Comparison of ENCODE assay signal across 26 mouse cellular contexts in genomic region chr17:69499441-69499840, GRCm38 (mm10).
DNase-seq lines count a peak whose midpoint lies in the region; ATAC-seq and TF ChIP-seq lines count a peak whose summit lies in the region.
"Had no signal": no experiment of that assay in that cellular context is flagged by ENCODE, and none has a peak within 500 bp of the region (broad histone marks: within the 10 kb centered on the region; RNA-seq: fewer than 3 reads in every experiment).

No protein-coding gene starts in this region.

- no peak for ATAC-seq in heart, embryonic 12.5 days (ENCODE audit: insufficient number of reproducible peaks, low FRiP score)
- peak; percentile 82 for ATAC-seq in midbrain, embryonic 13.5 days
- ATAC-seq: intestine, embryonic 15.5 days had no signal

- H3K36me3 ChIP-seq in heart, embryonic 12.5 days: no peaks in the 10 kb centered on the region
- H3K36me3 ChIP-seq in embryonic facial prominence, embryonic 10.5 days (replicated peaks): no peaks in the 10 kb centered on the region
- H3K36me3 ChIP-seq in midbrain, embryonic 13.5 days: no peaks in the 10 kb centered on the region
- no peaks in the 10 kb centered on the region for H3K36me3 ChIP-seq in heart, embryonic 10.5 days
- H3K36me3 ChIP-seq: hindbrain, embryonic 15.5 days; intestine, embryonic 15.5 days; limb, embryonic 13.5 days; liver, embryonic 13.5 days; neural tube, embryonic 12.5 days had no signal

- no peak overlapping the region for H3K4me2 ChIP-seq in heart, embryonic 12.5 days
- peak overlapping the region; percentile 22; the same call in 1 of the 2 replicates for H3K4me2 ChIP-seq in midbrain, embryonic 13.5 days (replicated peaks)
- H3K4me2 ChIP-seq: heart, embryonic 11.5 days; hindbrain, embryonic 15.5 days; intestine, embryonic 15.5 days; limb, embryonic 13.5 days; liver, embryonic 13.5 days; neural tube, embryonic 12.5 days had no signal

- TF ChIP-seq POLR2A in brain, embryonic 14.5 days (IDR thresholded peaks at IDR 0.05; ENCODE audit: borderline replicate concordance, extremely low read depth, insufficient read depth, insufficient read length, poor library complexity, severe bottlenecking): no peak

- TF ChIP-seq CTCF in brain, embryonic 14.5 days (IDR thresholded peaks at IDR 0.05; ENCODE audit: borderline replicate concordance, extremely low read depth, insufficient read depth, insufficient read length): no peak

- H3K27ac ChIP-seq in heart, embryonic 12.5 days (ENCODE audit: poor library complexity, severe bottlenecking): no peak overlapping the region
- no peak overlapping the region for H3K27ac ChIP-seq in embryonic facial prominence, embryonic 10.5 days (replicated peaks)
- H3K27ac ChIP-seq in midbrain, embryonic 13.5 days: no peak overlapping the region
- no peak overlapping the region for H3K27ac ChIP-seq in heart, embryonic 10.5 days
- H3K27ac ChIP-seq: gastrocnemius, adult 2 months; hindbrain, embryonic 15.5 days; intestine, embryonic 15.5 days; layer of hippocampus, adult 2 months; limb, embryonic 13.5 days; liver, embryonic 13.5 days; neural tube, embryonic 12.5 days had no signal

- DNase-seq in heart, adult 11 months: peak; percentile 46
- DNase-seq in brain, embryonic 14.5 days (ENCODE audit: low read depth): peak; percentile 28
- peak; percentile 36 for DNase-seq in embryonic facial prominence, embryonic 10.5 days (ENCODE audit: low spot score)
- no peak for DNase-seq in thymus, adult 18-20 months
- no peak for DNase-seq in spleen, postnatal 14 days (ENCODE audit: low spot score in 2 of 2)
- no peak for DNase-seq in heart, embryonic 10.5 days (ENCODE audit: low spot score)
- DNase-seq: adrenal gland, postnatal 25 days; cerebellum, adult 9-10 months; gastrocnemius, adult 2 months; heart, postnatal 10 days; kidney, adult 9 months; kidney, postnatal 25 days; liver, embryonic 13.5 days; lung, adult 2 months; lung, postnatal 14 days; thymus, adult 2 months; thymus, postnatal 4 days had no signal

- H3K9me3 ChIP-seq in heart, embryonic 12.5 days (replicated peaks): no peaks in the 10 kb centered on the region
- H3K9me3 ChIP-seq in embryonic facial prominence, embryonic 10.5 days: no peaks in the 10 kb centered on the region
- 0 out of 2 replicates have a peak, but pooled peaks cover 2% of the 10 kb centered on the region for H3K9me3 ChIP-seq in midbrain, embryonic 13.5 days
- H3K9me3 ChIP-seq in heart, embryonic 10.5 days: no peaks in the 10 kb centered on the region
- H3K9me3 ChIP-seq: hindbrain, embryonic 15.5 days; intestine, embryonic 15.5 days; limb, embryonic 13.5 days; liver, embryonic 13.5 days; neural tube, embryonic 12.5 days had no signal

- no peak overlapping the region for H3K4me3 ChIP-seq in heart, embryonic 12.5 days
- no peak overlapping the region for H3K4me3 ChIP-seq in embryonic facial prominence, embryonic 10.5 days
- H3K4me3 ChIP-seq in midbrain, embryonic 13.5 days (replicated peaks): no peak overlapping the region
- H3K4me3 ChIP-seq in heart, embryonic 10.5 days: no peak overlapping the region
- H3K4me3 ChIP-seq: gastrocnemius, adult 2 months; hindbrain, embryonic 15.5 days; intestine, embryonic 15.5 days; layer of hippocampus, adult 2 months; limb, embryonic 13.5 days; liver, embryonic 13.5 days; megakaryocyte, embryonic 14.5 days; neural tube, embryonic 12.5 days had no signal

- no peaks in the 10 kb centered on the region for H3K4me1 ChIP-seq in heart, embryonic 12.5 days (replicated peaks)
- peaks cover 5% of the 10 kb centered on the region for H3K4me1 ChIP-seq in embryonic facial prominence, embryonic 10.5 days
- peaks cover 7% of the 10 kb centered on the region; the same call in 1 of the 2 replicates for H3K4me1 ChIP-seq in midbrain, embryonic 13.5 days (replicated peaks)
- H3K4me1 ChIP-seq in heart, embryonic 10.5 days: no peaks in the 10 kb centered on the region
- H3K4me1 ChIP-seq: hindbrain, embryonic 15.5 days; intestine, embryonic 15.5 days; limb, embryonic 13.5 days; liver, embryonic 13.5 days; megakaryocyte, embryonic 14.5 days; neural tube, embryonic 12.5 days had no signal

- 34% methylated on average over 6 of the region's 6 CpGs for WGBS in heart, embryonic 12.5 days
- WGBS in embryonic facial prominence, embryonic 10.5 days: 30% methylated on average over 6 of the region's 6 CpGs
- 21% methylated on average over 5 of the region's 6 CpGs for WGBS in midbrain, embryonic 13.5 days
- 36% methylated on average over 6 of the region's 6 CpGs for WGBS in heart, embryonic 10.5 days

- no peak overlapping the region for H3K9ac ChIP-seq in heart, embryonic 12.5 days
- no peak overlapping the region for H3K9ac ChIP-seq in midbrain, embryonic 13.5 days (replicated peaks)
- H3K9ac ChIP-seq: hindbrain, embryonic 15.5 days; intestine, embryonic 15.5 days; limb, embryonic 13.5 days; liver, embryonic 13.5 days; neural tube, embryonic 12.5 days had no signal

- no peaks in the 10 kb centered on the region for H3K27me3 ChIP-seq in heart, embryonic 12.5 days (replicated peaks)
- H3K27me3 ChIP-seq in embryonic facial prominence, embryonic 10.5 days (replicated peaks; ENCODE audit: low read depth, poor library complexity, severe bottlenecking): no peaks in the 10 kb centered on the region
- no peaks in the 10 kb centered on the region for H3K27me3 ChIP-seq in midbrain, embryonic 13.5 days
- no peaks in the 10 kb centered on the region for H3K27me3 ChIP-seq in heart, embryonic 10.5 days (ENCODE audit: insufficient read depth, poor library complexity, severe bottlenecking)
- H3K27me3 ChIP-seq: hindbrain, embryonic 15.5 days; intestine, embryonic 15.5 days; limb, embryonic 13.5 days; liver, embryonic 13.5 days; megakaryocyte, embryonic 14.5 days; neural tube, embryonic 12.5 days had no signal

Comparison
In these comparisons a context has a peak if more than half of its experiments do, and no peak if none do; other contexts are left out.
1. DNase-seq: peak in heart, adult 11 months (single experiment), brain, embryonic 14.5 days (single experiment) and embryonic facial prominence, embryonic 10.5 days (single experiment); none in thymus, adult 18-20 months (0 of 2), spleen, postnatal 14 days (0 of 2) and heart, embryonic 10.5 days (single experiment).